Mouse (Mus musculus): ENCODE measurements at regions not wholly inside any gene's neighbourhood (a gene's known extent, or its start where the extent isn't known, plus 50 kb on each side); places are given as distances from the start of the nearest gene placed in this dataset.

DNA sequence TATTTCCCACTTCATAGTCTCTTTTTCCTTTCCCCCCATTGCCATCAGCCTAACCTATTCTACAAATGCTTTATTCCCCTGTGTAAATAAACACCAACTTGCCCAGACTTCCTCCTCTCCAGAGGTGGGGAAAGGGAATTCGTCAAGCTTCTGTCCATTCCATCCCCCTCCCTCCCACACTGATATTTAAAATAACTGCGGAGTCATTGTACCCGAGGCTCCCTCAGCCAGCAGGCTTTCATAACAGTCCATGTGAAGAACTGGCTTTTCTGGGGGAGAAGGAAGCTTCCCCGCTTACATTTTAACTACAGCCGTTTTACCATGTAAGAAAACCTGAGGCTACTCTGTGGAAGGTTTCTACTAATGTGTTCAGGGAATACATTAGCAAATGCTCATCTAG is 193.1 kb upstream of the Cnksr2 start:
- in situ Hi-C loops (cut with MboI; ENCODE audit: low pct_unique_long_range_greater_than_20kb), result no loop called here
- ATAC-seq (no peak), DNase-seq (ENCODE audit: low read depth, low spot score) (no peak)
- ChIA-PET POLR2A (no interaction called here), CTCF (no interaction called here)
- TF ChIP-seq CTCF (IDR thresholded peaks at IDR 0.05), result no peak
- H3K27me3 ChIP-seq, result peaks cover 29% of the 10 kb centered on the region

DNA sequence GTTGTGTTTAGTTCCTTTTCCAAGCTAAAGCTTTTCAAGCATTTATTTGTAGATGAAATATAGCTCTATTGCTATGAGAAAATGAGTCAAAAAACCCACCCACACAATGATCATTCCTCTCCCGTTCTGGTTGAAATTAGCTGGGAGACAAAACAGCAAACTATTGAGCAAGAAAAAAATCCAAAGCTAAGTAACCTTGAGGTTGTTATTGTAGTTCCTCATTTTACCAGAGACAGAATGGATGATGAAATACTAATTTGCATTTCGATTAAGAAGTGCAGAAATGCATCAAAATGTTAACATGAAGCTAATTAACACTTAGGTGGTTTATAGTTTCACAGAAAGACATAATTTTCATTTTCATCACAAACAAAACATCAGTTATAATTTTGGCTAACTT is 166.1 kb upstream of the Cnksr2 start:
- POLR2A ChIA-PET, result no interaction called here
- TF ChIP-seq CTCF (IDR thresholded peaks at IDR 0.05), result no peak
- CTCF ChIA-PET, result no interaction called here
- peaks cover 17% of the 10 kb centered on the region for H3K27me3 ChIP-seq
- DNase-seq (ENCODE audit: low read depth, low spot score), result no peak
- no peak for ATAC-seq
- in situ Hi-C loops (cut with MboI; ENCODE audit: low pct_unique_long_range_greater_than_20kb), result no loop called here

DNA sequence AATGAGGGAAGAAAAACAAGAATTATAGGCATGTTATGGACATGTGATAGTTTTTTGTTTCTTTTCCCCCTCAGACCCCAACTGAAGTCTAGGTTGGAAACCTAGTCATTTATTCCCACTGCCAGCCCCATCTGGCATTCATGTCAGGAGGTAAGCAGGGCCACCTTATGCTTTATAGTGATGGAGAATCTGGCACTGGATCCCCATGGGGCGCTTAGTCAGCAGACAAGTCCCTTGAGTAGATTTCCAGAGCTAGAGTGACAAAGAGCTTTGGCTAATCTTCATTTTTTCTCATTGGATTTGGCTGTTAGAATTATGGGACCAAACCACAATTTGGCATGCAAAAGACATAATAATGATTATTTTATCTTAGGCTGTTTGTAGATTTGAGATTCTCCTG is 152.4 kb upstream of the Cnksr2 start:
- POLR2A ChIA-PET, result no interaction called here

DNA sequence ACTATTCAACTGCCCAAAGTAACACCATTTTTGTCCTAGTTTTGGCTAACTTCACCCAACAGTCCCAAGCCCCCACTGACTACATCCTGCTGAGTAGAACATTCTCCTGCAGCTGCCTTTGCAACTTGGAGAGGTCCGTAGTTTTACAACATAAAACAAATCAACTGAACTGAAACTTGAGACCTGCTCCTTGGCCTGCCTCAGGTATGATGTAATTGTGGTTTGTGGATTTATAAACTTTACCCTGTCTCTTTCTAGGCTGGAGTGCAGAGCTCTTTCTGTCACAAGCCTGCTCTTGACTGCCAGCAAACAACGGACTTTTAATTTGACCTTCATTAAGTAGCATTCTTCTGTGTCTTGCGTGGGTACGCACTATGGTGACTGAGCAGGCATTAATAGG is 138.4 kb upstream of the Cnksr2 start:
- no peak for TF ChIP-seq CTCF (IDR thresholded peaks at IDR 0.05)
- in situ Hi-C loops (cut with MboI; ENCODE audit: low pct_unique_long_range_greater_than_20kb), result no loop called here
- CTCF ChIA-PET, result interaction anchor here (1.0 kb wide), 1 partner anchor 9 kb away, joined by 3 read pairs; no protein-coding TSS in a partner anchor
- H3K27me3 ChIP-seq, result peaks cover 5% of the 10 kb centered on the region
- POLR2A ChIA-PET, result no interaction called here
- ATAC-seq (no peak), DNase-seq (ENCODE audit: low read depth, low spot score) (no peak)

More for the DNA sequence above, 152.4 kb upstream of the Cnksr2 start:
- TF ChIP-seq CTCF (IDR thresholded peaks at IDR 0.05), result no peak
- H3K27me3 ChIP-seq, result peaks cover 14% of the 10 kb centered on the region
- ATAC-seq, result no peak
- in situ Hi-C loops (cut with MboI; ENCODE audit: low pct_unique_long_range_greater_than_20kb), result no loop called here
- CTCF ChIA-PET, result no interaction called here
- DNase-seq (ENCODE audit: low read depth, low spot score), result no peak

- DNase-seq (ENCODE audit: low read depth, low spot score) (no peak), ATAC-seq (no peak)
- ChIA-PET CTCF (no interaction called here), POLR2A (no interaction called here)
- TF ChIP-seq CTCF (IDR thresholded peaks at IDR 0.05), result no peak
- in situ Hi-C loops (cut with MboI; ENCODE audit: low pct_unique_long_range_greater_than_20kb), result no loop called here
- peaks cover 5% of the 10 kb centered on the region for H3K27me3 ChIP-seq
Measured at GRCm38 (mm10) chrX:158180356-158180755, 137.3 kb upstream of the Cnksr2 start.

- TF ChIP-seq CTCF (IDR thresholded peaks at IDR 0.05), result no peak
- peaks cover 5% of the 10 kb centered on the region for H3K27me3 ChIP-seq
- ChIA-PET POLR2A (no interaction called here), CTCF (no interaction called here)
- in situ Hi-C loops (cut with MboI; ENCODE audit: low pct_unique_long_range_greater_than_20kb), result no loop called here
- no peak for ATAC-seq
- no peak for DNase-seq (ENCODE audit: low read depth, low spot score)
Measured at GRCm38 (mm10) chrX:158135870-158136557, 92.9 kb upstream of the Cnksr2 start.

DNA sequence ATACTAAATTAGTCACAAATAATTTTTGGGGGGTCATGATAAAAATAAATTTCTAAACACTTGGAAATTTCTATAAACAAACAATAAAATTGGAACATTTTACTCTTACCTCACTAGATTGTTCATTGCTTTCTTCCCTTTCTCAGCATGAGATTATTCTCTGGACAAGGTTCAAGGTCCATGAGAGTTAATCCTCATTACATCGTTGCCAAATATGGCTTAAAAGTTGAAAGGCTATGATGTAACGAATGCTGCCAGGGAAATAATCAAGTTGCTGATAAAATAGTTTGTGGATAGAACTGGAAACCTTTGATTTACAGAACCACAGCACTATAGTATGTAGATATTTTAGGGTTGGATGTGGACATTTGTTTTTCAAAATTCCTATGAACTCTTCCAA is 90.4 kb upstream of the Cnksr2 start:
- ATAC-seq (no peak), DNase-seq (ENCODE audit: low read depth, low spot score) (no peak)
- in situ Hi-C loops (cut with MboI; ENCODE audit: low pct_unique_long_range_greater_than_20kb), result no loop called here
- peaks cover 5% of the 10 kb centered on the region for H3K27me3 ChIP-seq
- ChIA-PET CTCF (no interaction called here), POLR2A (no interaction called here)
- no peak for TF ChIP-seq CTCF (IDR thresholded peaks at IDR 0.05)

Data from Patski (cell line).